Mouse (Mus musculus) heart, adult 8-10 months (tissue): ENCODE data around the gene Olfr1167. TPM values are rescaled to one million over a fixed set of nuclear protein-coding genes. Genes with fewer than 3 reads are reported as not detected.
"Not testable (repeated sequence)": the region's sequence is repeated elsewhere in the genome, so short reads cannot be mapped to it uniquely, and the experiment has no call there.

Experiments
- DNase-seq: peaks from one replicate; pipeline ENCODE4 v3.0.0; 2022; ENCODE audit warnings: low spot score
- total RNA-seq, 4 experiments: library from RNA; stranded (reverse); gene quantifications; 2 replicates each; pipeline ENCODE4 v1.2.4; 2022

Gene Olfr1167
- total RNA-seq: not detected

DNA sequence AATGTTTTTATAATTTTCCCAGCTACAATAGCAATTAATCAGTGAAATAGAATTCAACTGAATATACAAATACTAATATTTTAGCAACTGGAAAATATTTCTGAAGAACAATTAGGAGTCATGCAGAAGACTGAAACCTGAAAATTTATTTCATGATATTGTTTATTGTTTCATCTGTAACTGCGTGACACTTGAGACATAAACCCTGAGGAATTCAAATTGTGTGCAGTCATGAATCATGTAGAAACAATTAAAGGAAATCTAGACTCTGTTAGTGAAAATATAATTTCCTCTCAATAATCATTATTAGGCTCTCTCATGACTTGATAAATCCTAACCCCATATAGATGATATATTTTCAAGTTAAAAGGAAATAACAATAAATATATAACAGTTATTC lies at the start of gene Olfr1167:
Olfr1167 (minus strand) TSS at position 101 of the 400 bp plus-strand sequence.
- not testable (repeated sequence) for DNase-seq

DNA sequence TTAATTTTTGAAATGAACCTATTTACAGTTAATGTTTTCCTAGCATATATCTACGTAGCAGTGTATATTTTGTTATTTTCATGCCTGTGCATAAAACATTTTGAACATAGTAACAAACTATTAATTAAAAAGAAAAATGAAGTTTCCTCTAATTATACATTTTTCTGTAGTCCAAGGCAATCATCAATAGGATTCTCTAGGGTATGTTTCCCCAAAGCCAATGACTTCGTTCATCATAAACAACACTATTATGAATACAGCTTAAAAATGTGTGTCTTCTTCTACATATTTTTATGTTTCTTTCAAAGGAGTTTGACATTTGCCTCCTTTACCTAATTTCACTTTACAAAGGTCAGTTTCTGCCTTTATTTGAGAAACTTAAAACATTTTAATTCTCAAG lies 26.6 kb upstream of the Olfr1167 start, which contains the start of gene Olfr1168:
Olfr1168 (plus strand) TSS at position 301 of the 400 bp plus-strand sequence.
- no peak for DNase-seq

DNA sequence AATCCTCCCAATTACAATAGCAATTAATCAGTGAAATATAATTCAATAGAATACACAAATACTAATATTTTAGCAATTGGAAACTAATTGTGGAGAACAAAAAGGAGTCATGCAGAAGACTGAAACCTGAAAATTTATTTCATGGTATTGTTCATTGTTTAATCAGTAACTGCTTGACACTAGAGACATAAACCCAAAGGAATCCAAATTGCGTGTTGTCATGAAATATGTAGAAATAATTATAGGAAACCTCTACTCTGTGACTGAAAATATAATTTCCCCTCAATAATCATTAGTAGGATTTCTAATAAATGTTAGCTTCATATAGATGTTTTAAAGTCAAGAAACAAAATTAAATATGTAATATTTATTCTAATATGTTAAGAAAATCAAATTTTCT lies 26.8 kb downstream of the Olfr1167 start, which contains the start of gene Olfr1166:
Olfr1166 (minus strand) TSS at position 101 of the 400 bp plus-strand sequence.
- no peak for DNase-seq

Other genes with a start within 250 kb of the Olfr1167 start
- gene Olfr1155, start 210.1 kb downstream of the Olfr1167 start, total RNA-seq: not detected
- gene Olfr1156, start 202.1 kb downstream of the Olfr1167 start, total RNA-seq: not detected
- not detected for gene Olfr1157, start 186.9 kb downstream of the Olfr1167 start, total RNA-seq
- gene Olfr74, start 180.5 kb downstream of the Olfr1167 start, total RNA-seq: not detected
- gene Olfr1158, start 165.1 kb downstream of the Olfr1167 start, total RNA-seq: not detected
- not detected for gene Olfr1160, start 146.9 kb downstream of the Olfr1167 start, total RNA-seq
- not detected for gene Olfr1161, start 132.4 kb downstream of the Olfr1167 start, total RNA-seq
- gene Olfr73, start 117.5 kb downstream of the Olfr1167 start, total RNA-seq: not detected
- not detected for gene Olfr1162, start 104.1 kb downstream of the Olfr1167 start, total RNA-seq
- gene Olfr1163, start 83.4 kb downstream of the Olfr1167 start, total RNA-seq: not detected
- not detected for gene Olfr1164, start 61.2 kb downstream of the Olfr1167 start, total RNA-seq
- not detected for gene Olfr1166, start 26.9 kb downstream of the Olfr1167 start, total RNA-seq
- gene Olfr1168, start 26.7 kb upstream of the Olfr1167 start, total RNA-seq: not detected
- not detected for gene Olfr1170, start 73.1 kb upstream of the Olfr1167 start, total RNA-seq
- not detected for gene Olfr1173, start 124.7 kb upstream of the Olfr1167 start, total RNA-seq
- not detected for gene Olfr1174-ps, start 159.9 kb upstream of the Olfr1167 start, total RNA-seq
- gene Olfr1175-ps, start 172.0 kb upstream of the Olfr1167 start, total RNA-seq: not detected
- not detected for gene Olfr1176, start 181.5 kb upstream of the Olfr1167 start, total RNA-seq
- not detected for gene Olfr1177-ps, start 191.3 kb upstream of the Olfr1167 start, total RNA-seq
- not detected for gene Olfr1178, start 231.9 kb upstream of the Olfr1167 start, total RNA-seq